Mouse (Mus musculus) kidney, adult 2 months (tissue): ENCODE measurements around the gene Bcl2l1. TPM values are rescaled to one million over a fixed set of nuclear protein-coding genes. Genes with fewer than 3 reads are reported as not detected.

Experiments
- DNase-seq: peaks from one replicate; pipeline ENCODE4 v3.0.0; 2021
- H3K27ac ChIP-seq: fragments of 200-500 bp; 2 replicates; pipeline ENCODE4 v1.5.1; 2012; ENCODE audit warnings: low read depth, low read length, control low read depth, inconsistent platforms; ENCODE audit not compliant: insufficient read depth
- H3K27me3 ChIP-seq: fragments of 200-500 bp; replicated peaks from 2 replicates; pipeline ENCODE4 v1.6.1; 2012; ENCODE audit warnings: mild to moderate bottlenecking, moderate library complexity, low read length, inconsistent platforms; ENCODE audit not compliant: control insufficient read depth, insufficient read depth
- H3K36me3 ChIP-seq: fragments of 200-500 bp; 2 replicates; pipeline ENCODE4 v1.6.1; 2012; ENCODE audit warnings: mild to moderate bottlenecking, moderate library complexity, low read length, inconsistent platforms; ENCODE audit not compliant: control insufficient read depth, insufficient read depth
- H3K4me1 ChIP-seq: fragments of 200-500 bp; 2 replicates; pipeline ENCODE4 v1.6.1; 2011; ENCODE audit warnings: low read length; ENCODE audit not compliant: control insufficient read depth, insufficient read depth
- H3K4me3 ChIP-seq: fragments of 200-500 bp; 2 replicates; pipeline ENCODE4 v1.5.1; 2011; ENCODE audit warnings: mild to moderate bottlenecking, low read depth, low read length, control low read depth; ENCODE audit not compliant: insufficient read depth
- CTCF ChIP-seq: fragments of 200-500 bp; conservative IDR thresholded peaks from 2 replicates; pipeline ENCODE4 v1.5.1; 2011; ENCODE audit warnings: low read depth, mild to moderate bottlenecking, control low read depth, low read length, moderate library complexity, mixed read lengths; ENCODE audit not compliant: insufficient read depth, insufficient read length
- POLR2A ChIP-seq: fragments of 200-500 bp; IDR thresholded peaks from one replicate; pipeline ENCODE4 v1.6.1; 2011; ENCODE audit warnings: low read depth, low read length, control low read depth
- WGBS: fragments of 180-500 bp; shearing (Covaris S2); methylation state at CpG from one replicate; pipeline ENCODE4 v1.1.7; 2018; 5-methylcytosine and 5-hydroxymethylcytosine counted together
- polyA plus RNA-seq: library from polyadenylated mRNA; depleted of rRNA; stranded (reverse); fragments of >200 nt; gene quantifications from 2 replicates; pipeline ENCODE4 v1.2.3, GENCODE M21; 2012

Bcl2l1 gene
- polyA plus RNA-seq, 1 experiment: 126 TPM

- Histone ChIP-seq H3K4me1 (peaks cover 12% of the 10 kb centered on the region), H3K27ac (peak overlapping the region; percentile 89; the same call in 1 of the 2 replicates), H3K4me3 (no peak overlapping the region), H3K27me3 (no peaks in the 10 kb centered on the region), H3K36me3 (no peaks in the 10 kb centered on the region)
- TF ChIP-seq POLR2A (no peak), CTCF (no peak)
- WGBS: 20% methylated on average over 1 of the region's 1 CpGs
- no peak for DNase-seq
Measured at GRCm38 (mm10) chr2:152772231-152772630, 59.3 kb downstream of the Bcl2l1 start.

GRCm38 (mm10) chr2:152771571-152771970 lies 60.0 kb downstream of the Bcl2l1 start:
- Histone ChIP-seq H3K4me3 (no peak overlapping the region), H3K27ac (peak overlapping the region; percentile 89), H3K36me3 (no peaks in the 10 kb centered on the region), H3K27me3 (no peaks in the 10 kb centered on the region), H3K4me1 (peaks cover 15% of the 10 kb centered on the region)
- DNase-seq: peak; percentile 90
- 41% methylated on average over 9 of the region's 9 CpGs for WGBS
- TF ChIP-seq POLR2A: no peak
- TF ChIP-seq CTCF: no peak

- Histone ChIP-seq H3K4me1 (peaks cover 15% of the 10 kb centered on the region), H3K27me3 (no peaks in the 10 kb centered on the region), H3K27ac (no peak overlapping the region), H3K36me3 (no peaks in the 10 kb centered on the region), H3K4me3 (no peak overlapping the region)
- TF ChIP-seq POLR2A (no peak), CTCF (no peak)
- no peak for DNase-seq
- WGBS: 84% methylated on average over 7 of the region's 7 CpGs
Measured at GRCm38 (mm10) chr2:152769677-152770076, 61.9 kb downstream of the Bcl2l1 start.

GRCm38 (mm10) chr2:152767618-152768271 lies 63.8 kb downstream of the Bcl2l1 start:
- H3K27me3 ChIP-seq: no peaks in the 10 kb centered on the region
- peak; percentile 88 for DNase-seq
- H3K4me1 ChIP-seq: peaks cover 15% of the 10 kb centered on the region
- 48% methylated on average over 12 of the region's 12 CpGs for whole genome bisulfite sequencing
- no peak overlapping the region for H3K4me3 ChIP-seq
- H3K27ac ChIP-seq: no peak overlapping the region
- H3K36me3 ChIP-seq: no peaks in the 10 kb centered on the region
- peak; percentile 64 for TF ChIP-seq CTCF
- TF ChIP-seq POLR2A: no peak

- peaks cover 9% of the 10 kb centered on the region for H3K4me1 ChIP-seq
- H3K27me3 ChIP-seq: no peaks in the 10 kb centered on the region
- H3K4me3 ChIP-seq: no peak overlapping the region
- no peak for TF ChIP-seq POLR2A
- TF ChIP-seq CTCF: peak; percentile 96
- H3K36me3 ChIP-seq: no peaks in the 10 kb centered on the region
- WGBS: 18% methylated on average over 24 of the region's 25 CpGs
- no peak overlapping the region for H3K27ac ChIP-seq
- DNase-seq: peak; percentile 93
Measured at GRCm38 (mm10) chr2:152766387-152767123, 65.0 kb downstream of the Bcl2l1 start.

GRCm38 (mm10) chr2:152765045-152765674 lies 66.4 kb downstream of the Bcl2l1 start:
- Histone ChIP-seq H3K4me3 (no peak overlapping the region), H3K27ac (no peak overlapping the region), H3K36me3 (no peaks in the 10 kb centered on the region), H3K27me3 (no peaks in the 10 kb centered on the region), H3K4me1 (peaks cover 6% of the 10 kb centered on the region; the same call in 1 of the 2 replicates)
- no peak for DNase-seq
- TF ChIP-seq POLR2A (no peak), CTCF (no peak)
- WGBS: 55% methylated on average over 7 of the region's 7 CpGs

GRCm38 (mm10) chr2:152764172-152765044 lies 67.1 kb downstream of the Bcl2l1 start:
- H3K27me3 ChIP-seq: no peaks in the 10 kb centered on the region
- TF ChIP-seq CTCF (no peak), POLR2A (no peak)
- no peaks in the 10 kb centered on the region for H3K36me3 ChIP-seq
- no peak overlapping the region for H3K4me3 ChIP-seq
- 35% methylated on average over 14 of the region's 14 CpGs for WGBS
- peaks cover 6% of the 10 kb centered on the region; the same call in 1 of the 2 replicates for H3K4me1 ChIP-seq
- no peak for DNase-seq
- H3K27ac ChIP-seq: no peak overlapping the region
